Mouse (Mus musculus) thymus, adult 2 months (tissue): ENCODE data around the gene Myo1e.

Experiments
- CTCF ChIP-seq: fragments of 200-500 bp; IDR thresholded peaks from 2 replicates; pipeline ENCODE4 v1.5.1; 2012; ENCODE audit warnings: mild to moderate bottlenecking, control low read depth, low read length, moderate library complexity, borderline replicate concordance; ENCODE audit not compliant: control insufficient read depth, poor library complexity, insufficient read depth; ENCODE audit errors: extremely low read depth
- POLR2A ChIP-seq: fragments of 200-500 bp; IDR thresholded peaks from 2 replicates; pipeline ENCODE4 v1.6.1; 2012; ENCODE audit warnings: mild to moderate bottlenecking, low read length, control low read depth, moderate library complexity; ENCODE audit not compliant: control insufficient read depth, poor library complexity, insufficient read depth; ENCODE audit errors: extremely low read depth

GRCm38 (mm10) chr9:70226359-70226758, 19.2 kb downstream of the Myo1e start:
- TF ChIP-seq POLR2A (no peak), CTCF (no peak)
